Mouse (Mus musculus) myocyte (in vitro differentiated cells): Measurements from ENCODE around the gene Ankra2. TPM values are rescaled to one million over a fixed set of nuclear protein-coding genes. Genes with fewer than 3 reads are reported as not detected.

Experiments
- H3K27me3 ChIP-seq: one replicate; pipeline ENCODE4 v1.6.1; 2011; ENCODE audit not compliant: control insufficient read depth, insufficient read depth, insufficient read length
- H3K36me3 ChIP-seq: one replicate; pipeline ENCODE4 v1.6.1; 2011; ENCODE audit not compliant: control insufficient read depth, insufficient read depth
- H3K4me2 ChIP-seq: one replicate; pipeline ENCODE4 v1.6.1; 2011; ENCODE audit warnings: low read depth, control low read depth
- H3K4me3 ChIP-seq: one replicate; pipeline ENCODE4 v1.5.1; 2011; ENCODE audit warnings: mild to moderate bottlenecking, control low read depth, moderate library complexity
- H3K79me2 ChIP-seq: one replicate; pipeline ENCODE4 v1.6.1; 2011; ENCODE audit not compliant: control insufficient read depth, insufficient read depth
- H3ac ChIP-seq: one replicate; pipeline ENCODE4 v1.6.1; 2011; ENCODE audit not compliant: control insufficient read depth, insufficient read length
- CEBPB ChIP-seq: IDR thresholded peaks from 2 replicates; pipeline ENCODE4 v1.6.1; 2011; ENCODE audit warnings: mild to moderate bottlenecking, moderate library complexity; ENCODE audit not compliant: poor library complexity, insufficient read depth, severe bottlenecking
- E2F4 ChIP-seq: IDR thresholded peaks from one replicate; pipeline ENCODE4 v1.6.1; 2011; ENCODE audit warnings: mild to moderate bottlenecking, control low read depth, moderate library complexity; ENCODE audit not compliant: insufficient read depth
- MAX ChIP-seq: IDR thresholded peaks from one replicate; pipeline ENCODE4 v1.6.1; 2011; ENCODE audit warnings: low read depth, mild to moderate bottlenecking, control low read depth
- MYOD1 ChIP-seq, 3 experiments: IDR thresholded peaks; one replicate each; pipeline ENCODE4 v1.6.1; 2011; ENCODE audit warnings: control low read depth in 2 of 3, low read depth in 2 of 3, mild to moderate bottlenecking in 2 of 3, moderate library complexity in 1 of 3; ENCODE audit not compliant: insufficient read length in 2 of 3, control insufficient read depth in 1 of 3
- MYOG ChIP-seq, 3 experiments: IDR thresholded peaks; one replicate each; pipeline ENCODE4 v1.6.1; 2011; ENCODE audit warnings: control low read depth in 2 of 3, low read depth in 2 of 3, mild to moderate bottlenecking in 2 of 3; ENCODE audit not compliant: insufficient read length in 2 of 3, control insufficient read depth in 1 of 3, insufficient read depth in 1 of 3
- POLR2A ChIP-seq: IDR thresholded peaks from one replicate; pipeline ENCODE4 v1.6.1; 2011; ENCODE audit warnings: low read depth, mild to moderate bottlenecking, control low read depth, moderate library complexity; ENCODE audit not compliant: insufficient read length
- POLR2AphosphoS2 ChIP-seq: IDR thresholded peaks from one replicate; pipeline ENCODE4 v1.6.1; 2011; ENCODE audit warnings: low read depth, control low read depth; ENCODE audit not compliant: insufficient read length
- REST ChIP-seq: IDR thresholded peaks from one replicate; pipeline ENCODE4 v1.6.1; 2011; ENCODE audit warnings: mild to moderate bottlenecking, control low read depth, moderate library complexity; ENCODE audit not compliant: insufficient read depth, insufficient read length
- SRF ChIP-seq: IDR thresholded peaks from one replicate; pipeline ENCODE4 v1.6.1; 2011; ENCODE audit warnings: low read depth; ENCODE audit not compliant: control insufficient read depth, insufficient read length
- TCF12 ChIP-seq: IDR thresholded peaks from one replicate; pipeline ENCODE4 v1.6.1; 2011; ENCODE audit warnings: mild to moderate bottlenecking, control low read depth; ENCODE audit not compliant: poor library complexity, insufficient read depth, severe bottlenecking
- TCF3 ChIP-seq: IDR thresholded peaks from one replicate; pipeline ENCODE4 v1.6.1; 2011; ENCODE audit warnings: low read depth, control low read depth; ENCODE audit not compliant: insufficient read length
- USF1 ChIP-seq: IDR thresholded peaks from one replicate; pipeline ENCODE4 v1.6.1; 2011; ENCODE audit warnings: low read depth, mild to moderate bottlenecking, control low read depth, moderate library complexity
- polyA plus RNA-seq: library from polyadenylated mRNA; unstranded; fragments of >200 nt; fragmentation: generic; extraction: Trizol; gene quantifications from one replicate; pipeline ENCODE4 v1.2.1, GENCODE M21; 2012; ENCODE audit warnings: missing spikeins

The Ankra2 gene
- polyA plus RNA-seq, 1 experiment: 9.0 TPM

GRCm38 (mm10) chr13:98308724-98309123 is 45.9 kb downstream of the Ankra2 start:
- no peaks in the 10 kb centered on the region for H3K27me3 ChIP-seq

GRCm38 (mm10) chr13:98311597-98311996 is 48.7 kb downstream of the Ankra2 start:
- TF ChIP-seq CEBPB: no peak
- no peak for TF ChIP-seq MYOG (IDR thresholded peaks at IDR 0.05; ENCODE audit: control insufficient read depth in 1 of 3, insufficient read depth in 1 of 3, insufficient read length in 2 of 3, low read depth in 2 of 3)
- no peak for TF ChIP-seq E2F4
- TF ChIP-seq SRF: no peak
- Histone ChIP-seq H3K4me2 (no peak overlapping the region), H3K79me2 (peaks cover 65% of the 10 kb centered on the region), H3K27me3 (no peaks in the 10 kb centered on the region), H3K4me3 (no peak overlapping the region), H3K36me3 (peaks cover 71% of the 10 kb centered on the region), H3ac (no peak overlapping the region)

More at GRCm38 (mm10) chr13:98308724-98309123, 45.9 kb downstream of the Ankra2 start:
- Histone ChIP-seq H3ac (no peak overlapping the region), H3K79me2 (peaks cover 36% of the 10 kb centered on the region), H3K4me2 (peak overlapping the region; percentile 3), H3K36me3 (peaks cover 58% of the 10 kb centered on the region), H3K4me3 (no peak overlapping the region)
- TF ChIP-seq MAX (no peak), MYOG (IDR thresholded peaks at IDR 0.05; ENCODE audit: control insufficient read depth in 1 of 3, insufficient read depth in 1 of 3, insufficient read length in 2 of 3, low read depth in 2 of 3) (no peak), REST (no peak), POLR2AphosphoS2 (no peak), E2F4 (no peak), TCF3 (no peak), MYOD1 (IDR thresholded peaks at IDR 0.05; ENCODE audit: control insufficient read depth in 1 of 3, insufficient read length in 2 of 3, low read depth in 2 of 3) (no peak), USF1 (no peak)

- no peaks in the 10 kb centered on the region for H3K27me3 ChIP-seq
- H3K4me3 ChIP-seq: no peak overlapping the region
- TF ChIP-seq USF1 (no peak), REST (no peak), MYOD1 (IDR thresholded peaks at IDR 0.05; ENCODE audit: control insufficient read depth in 1 of 3, insufficient read length in 2 of 3, low read depth in 2 of 3) (no peak), MAX (no peak), TCF3 (no peak), CEBPB (no peak), MYOG (IDR thresholded peaks at IDR 0.05; ENCODE audit: control insufficient read depth in 1 of 3, insufficient read depth in 1 of 3, insufficient read length in 2 of 3, low read depth in 2 of 3) (no peak), SRF (no peak), POLR2AphosphoS2 (no peak), E2F4 (no peak), TCF12 (no peak), POLR2A (no peak)
- peaks cover 62% of the 10 kb centered on the region for H3K36me3 ChIP-seq
- H3ac ChIP-seq: no peak overlapping the region
- H3K79me2 ChIP-seq: peaks cover 65% of the 10 kb centered on the region
- peak overlapping the region; percentile 91 for H3K4me2 ChIP-seq
Measured at GRCm38 (mm10) chr13:98313631-98314030, 50.8 kb downstream of the Ankra2 start.

- peak overlapping the region; percentile 78 for H3K4me3 ChIP-seq
- peaks cover 64% of the 10 kb centered on the region for H3K79me2 ChIP-seq
- H3K4me2 ChIP-seq: peak overlapping the region; percentile 91
- no peak overlapping the region for H3ac ChIP-seq
- H3K36me3 ChIP-seq: peaks cover 49% of the 10 kb centered on the region
- H3K27me3 ChIP-seq: no peaks in the 10 kb centered on the region
- TF ChIP-seq MYOG (IDR thresholded peaks at IDR 0.05; ENCODE audit: control insufficient read depth in 1 of 3, insufficient read depth in 1 of 3, insufficient read length in 2 of 3, low read depth in 2 of 3): no peak
- no peak for TF ChIP-seq MAX
- TF ChIP-seq REST: no peak
- no peak for TF ChIP-seq TCF12
- no peak for TF ChIP-seq MYOD1 (IDR thresholded peaks at IDR 0.05; ENCODE audit: control insufficient read depth in 1 of 3, insufficient read length in 2 of 3, low read depth in 2 of 3)
- no peak for TF ChIP-seq USF1
- no peak for TF ChIP-seq POLR2AphosphoS2
- TF ChIP-seq CEBPB: no peak
- TF ChIP-seq E2F4: no peak
- no peak for TF ChIP-seq POLR2A
- TF ChIP-seq TCF3: no peak
Measured at GRCm38 (mm10) chr13:98315124-98315523, 52.2 kb downstream of the Ankra2 start.

- Histone ChIP-seq H3K79me2 (peaks cover 54% of the 10 kb centered on the region), H3K27me3 (no peaks in the 10 kb centered on the region), H3K36me3 (peaks cover 39% of the 10 kb centered on the region), H3K4me3 (peak overlapping the region; percentile 78), H3ac (peak overlapping the region; percentile 100), H3K4me2 (peak overlapping the region; percentile 91)
- TF ChIP-seq SRF (no peak), POLR2AphosphoS2 (no peak), MAX (no peak), USF1 (no peak), MYOG (IDR thresholded peaks at IDR 0.05; ENCODE audit: control insufficient read depth in 1 of 3, insufficient read depth in 1 of 3, insufficient read length in 2 of 3, low read depth in 2 of 3) (no peak), MYOD1 (IDR thresholded peaks at IDR 0.05; ENCODE audit: control insufficient read depth in 1 of 3, insufficient read length in 2 of 3, low read depth in 2 of 3) (no peak), POLR2A (no peak), TCF3 (no peak)
Measured at GRCm38 (mm10) chr13:98316140-98316479, 53.2 kb downstream of the Ankra2 start.
